Mouse (Mus musculus) E14TG2a.4 (cell line): Measurements from ENCODE around the gene Trappc4.
A peak's percentile ranks its signal among the peaks of the same experiment; 100 is the strongest.
"Not testable (repeated sequence)": the region's sequence is repeated elsewhere in the genome, so short reads cannot be mapped to it uniquely, and the experiment has no call there.

ENCODE experiments used
- H3K27me3 ChIP-seq: 2 replicates; pipeline ENCODE4 v1.6.1; 2014; ENCODE audit warnings: low read length, control low read depth; ENCODE audit not compliant: insufficient read depth
- H3K36me3 ChIP-seq: 2 replicates; pipeline ENCODE4 v1.6.1; 2014; ENCODE audit warnings: low read length, control low read depth; ENCODE audit not compliant: insufficient read depth
- H3K4me1 ChIP-seq: replicated peaks from 2 replicates; pipeline ENCODE4 v1.6.1; 2014; ENCODE audit warnings: low read depth, low read length, control low read depth
- H3K4me3 ChIP-seq: replicated peaks from 2 replicates; pipeline ENCODE4 v1.5.1; 2014; ENCODE audit warnings: mild to moderate bottlenecking, low read length
- H3K9me3 ChIP-seq: 2 replicates; pipeline ENCODE4 v1.6.1; 2014; ENCODE audit warnings: low read length, control low read depth
- CTCF ChIP-seq: conservative IDR thresholded peaks from 2 replicates; pipeline ENCODE4 v1.5.1; 2014; ENCODE audit warnings: low read length
- NANOG ChIP-seq: IDR thresholded peaks from 2 replicates; pipeline ENCODE4 v1.6.1; 2014; ENCODE audit warnings: borderline replicate concordance, low read length, mixed read lengths
- POU5F1 ChIP-seq: IDR thresholded peaks from 2 replicates; pipeline ENCODE4 v1.6.1; 2014; ENCODE audit warnings: low read length, borderline replicate concordance

Trappc4 gene

DNA sequence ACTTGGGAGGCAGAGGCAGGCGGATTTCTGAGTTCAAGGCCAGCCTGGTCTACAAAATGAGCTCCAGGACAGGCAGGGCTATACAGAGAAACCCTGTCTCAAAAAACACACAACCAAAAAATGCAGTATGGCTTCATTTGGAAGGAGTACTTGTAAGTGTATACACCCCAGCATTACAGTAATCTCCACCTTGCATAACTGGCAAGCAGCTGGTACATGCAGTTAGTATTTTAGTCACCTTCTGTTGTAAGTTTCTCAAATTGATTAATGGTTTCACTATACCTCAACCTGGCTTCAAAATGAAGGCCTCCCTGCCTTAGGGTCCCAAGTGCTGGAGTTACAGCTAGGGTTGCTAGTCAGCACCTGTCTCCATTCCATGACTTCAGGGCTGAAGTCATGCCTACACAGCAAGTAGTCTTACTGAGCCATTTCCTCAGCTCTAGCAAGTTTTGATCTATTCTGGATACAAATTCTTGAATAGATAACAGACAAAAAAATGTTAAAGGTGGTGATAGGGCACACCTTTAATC is 4.3 kb upstream of the Trappc4 start:
- peaks cover 50% of the 10 kb centered on the region for H3K4me1 ChIP-seq
- H3K27me3 ChIP-seq: no peaks in the 10 kb centered on the region
- H3K9me3 ChIP-seq: no peaks in the 10 kb centered on the region
- TF ChIP-seq NANOG (no peak), POU5F1 (no peak), CTCF (no peak)
- H3K36me3 ChIP-seq: peaks cover 84% of the 10 kb centered on the region
- no peak overlapping the region for H3K4me3 ChIP-seq

DNA sequence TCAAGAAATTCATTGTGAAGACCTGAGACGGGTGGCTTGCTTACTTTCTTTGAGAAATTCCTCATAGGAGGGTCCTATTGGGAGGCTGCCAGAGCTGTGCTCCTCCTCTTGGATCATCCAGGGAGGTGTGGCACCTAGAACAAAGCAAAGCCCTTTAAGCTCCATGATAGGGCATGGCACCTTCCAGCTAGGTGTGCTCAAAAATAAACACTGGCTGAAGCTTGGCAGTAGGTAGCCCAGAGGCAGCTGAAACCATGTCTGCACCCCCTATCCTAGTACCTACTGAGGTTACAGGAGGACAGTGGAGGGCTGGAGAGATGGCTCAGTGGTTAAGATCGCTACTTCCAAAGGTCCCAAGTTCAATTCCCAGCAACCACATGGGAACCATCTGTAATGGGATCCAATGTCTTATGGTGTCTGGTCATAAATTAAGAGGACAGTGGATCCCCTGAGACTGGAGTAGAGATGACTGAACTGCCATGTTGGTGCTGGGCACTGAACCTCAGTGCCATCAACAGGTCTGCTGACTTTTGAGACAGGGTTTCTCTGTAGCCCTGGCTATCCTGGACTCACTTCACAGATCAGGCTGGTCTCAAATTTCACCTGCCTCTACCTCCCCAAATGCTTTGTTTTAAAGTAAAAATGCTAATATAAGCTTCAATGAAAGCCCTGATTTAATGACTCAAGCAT is 3.4 kb upstream of the Trappc4 start:
- H3K27me3 ChIP-seq: no peaks in the 10 kb centered on the region
- H3K4me3 ChIP-seq: peak overlapping the region; percentile 92
- H3K9me3 ChIP-seq: no peaks in the 10 kb centered on the region
- peaks cover 50% of the 10 kb centered on the region for H3K4me1 ChIP-seq
- TF ChIP-seq POU5F1: no peak
- H3K36me3 ChIP-seq: peaks cover 75% of the 10 kb centered on the region

DNA sequence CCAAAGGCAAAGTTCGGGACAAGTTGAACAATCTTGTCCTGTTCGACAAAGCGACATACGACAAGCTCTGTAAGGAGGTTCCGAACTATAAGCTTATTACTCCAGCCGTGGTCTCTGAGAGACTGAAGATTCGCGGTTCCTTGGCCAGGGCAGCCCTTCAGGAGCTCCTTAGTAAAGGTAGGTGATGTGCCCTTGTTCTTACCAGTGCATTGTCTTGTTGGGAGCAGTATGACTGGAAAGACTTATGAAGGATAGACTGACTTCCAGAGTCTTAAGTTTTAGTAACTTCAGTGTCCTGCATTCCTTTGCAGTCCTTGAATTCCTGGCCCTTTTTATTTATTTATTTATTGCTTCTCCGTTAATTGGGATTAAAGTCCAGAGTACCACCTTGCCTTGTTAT is 1.3 kb upstream of the Trappc4 start:
- peaks cover 78% of the 10 kb centered on the region for H3K36me3 ChIP-seq
- peaks cover 67% of the 10 kb centered on the region for H3K4me1 ChIP-seq
- H3K4me3 ChIP-seq: peak overlapping the region; percentile 92
- not testable (repeated sequence) for H3K9me3 ChIP-seq, H3K27me3 ChIP-seq

DNA sequence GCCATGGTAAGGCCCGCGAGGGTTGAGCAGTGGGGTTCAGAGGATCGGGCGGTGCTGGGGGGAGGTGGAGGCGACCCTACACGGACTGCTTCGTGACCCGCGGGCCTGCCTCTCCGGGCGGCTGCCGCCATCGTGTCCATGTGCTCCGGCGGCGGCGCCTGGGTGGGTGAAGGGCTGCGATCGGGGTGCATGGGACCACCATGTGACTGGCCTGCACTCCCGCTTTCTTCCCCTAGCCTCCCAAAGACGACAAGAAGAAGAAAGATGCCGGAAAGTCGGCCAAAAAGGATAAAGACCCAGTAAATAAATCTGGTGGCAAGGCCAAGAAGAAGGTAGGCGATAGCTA is 325 bp upstream of the Trappc4 start:
- no peak for TF ChIP-seq POU5F1
- no peak for TF ChIP-seq NANOG
- TF ChIP-seq CTCF: no peak
- peaks cover 78% of the 10 kb centered on the region for H3K36me3 ChIP-seq
- H3K4me3 ChIP-seq: peak overlapping the region; percentile 92
- H3K27me3 ChIP-seq: no peaks in the 10 kb centered on the region
- peaks cover 65% of the 10 kb centered on the region for H3K4me1 ChIP-seq
- H3K9me3 ChIP-seq: no peaks in the 10 kb centered on the region

DNA sequence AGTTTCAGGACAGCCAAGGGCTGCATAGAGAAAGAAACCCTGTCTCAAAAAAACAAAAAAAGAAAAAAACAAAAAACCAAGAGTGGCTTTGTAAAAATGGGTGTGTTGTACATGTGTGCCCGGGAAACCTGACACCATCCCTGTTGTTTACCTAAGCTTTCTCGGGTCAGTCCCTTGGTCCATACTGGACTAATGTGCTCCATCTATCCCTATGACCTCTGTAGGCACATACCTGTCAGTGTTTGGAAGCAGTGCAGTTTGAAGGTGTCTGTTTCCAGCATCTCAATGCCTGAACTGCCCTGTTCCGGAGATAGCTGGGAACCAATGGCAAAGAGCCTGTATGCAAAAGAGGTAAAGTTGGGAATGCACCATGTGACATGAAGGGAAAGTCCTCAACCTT is 2.4 kb downstream of the Trappc4 start:
- Histone ChIP-seq H3K36me3 (peaks cover 78% of the 10 kb centered on the region), H3K4me1 (peaks cover 46% of the 10 kb centered on the region), H3K27me3 (no peaks in the 10 kb centered on the region), H3K4me3 (no peak overlapping the region), H3K9me3 (no peaks in the 10 kb centered on the region)
- TF ChIP-seq NANOG: no peak
- TF ChIP-seq CTCF: no peak
- no peak for TF ChIP-seq POU5F1

DNA sequence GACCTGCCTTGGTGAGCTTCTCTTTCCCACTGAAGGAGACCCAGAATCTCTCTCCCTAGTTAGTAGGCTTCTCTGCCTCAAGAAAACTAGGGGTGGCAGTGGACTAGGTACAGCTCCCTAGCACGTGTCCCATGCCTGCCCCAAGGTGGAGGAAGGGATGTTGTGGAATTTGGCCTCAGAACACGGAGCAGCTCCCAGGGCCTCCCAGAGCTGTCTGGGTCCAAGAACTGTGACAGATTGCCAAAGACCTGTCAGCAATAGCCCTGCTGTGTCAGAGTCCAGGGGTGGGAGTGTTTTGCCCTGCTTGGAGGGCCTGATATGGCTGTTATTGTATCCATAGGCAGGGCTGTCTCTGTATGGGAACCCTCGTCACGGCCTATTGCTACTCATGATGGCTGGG is 6.3 kb downstream of the Trappc4 start:
- Histone ChIP-seq H3K4me1 (peaks cover 64% of the 10 kb centered on the region), H3K9me3 (no peaks in the 10 kb centered on the region), H3K4me3 (no peak overlapping the region), H3K36me3 (peaks cover 74% of the 10 kb centered on the region), H3K27me3 (peaks cover 10% of the 10 kb centered on the region)
- no peak for TF ChIP-seq POU5F1
- TF ChIP-seq NANOG: no peak

DNA sequence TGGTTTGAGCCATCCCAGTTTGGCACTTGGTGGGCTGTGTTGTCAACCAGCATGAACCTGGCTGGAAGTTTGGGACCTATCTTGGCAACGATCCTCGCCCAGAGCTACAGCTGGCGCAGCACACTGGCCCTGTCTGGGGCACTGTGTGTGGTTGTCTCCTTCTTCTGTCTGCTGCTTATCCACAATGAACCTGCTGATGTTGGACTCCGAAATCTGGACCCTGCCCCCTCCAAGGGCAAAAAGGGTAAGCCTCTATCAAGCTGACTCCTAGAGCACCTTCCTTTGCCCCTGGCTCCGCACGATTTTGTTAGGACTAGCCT is 7.6 kb downstream of the Trappc4 start:
- peaks cover 56% of the 10 kb centered on the region for H3K4me1 ChIP-seq

DNA sequence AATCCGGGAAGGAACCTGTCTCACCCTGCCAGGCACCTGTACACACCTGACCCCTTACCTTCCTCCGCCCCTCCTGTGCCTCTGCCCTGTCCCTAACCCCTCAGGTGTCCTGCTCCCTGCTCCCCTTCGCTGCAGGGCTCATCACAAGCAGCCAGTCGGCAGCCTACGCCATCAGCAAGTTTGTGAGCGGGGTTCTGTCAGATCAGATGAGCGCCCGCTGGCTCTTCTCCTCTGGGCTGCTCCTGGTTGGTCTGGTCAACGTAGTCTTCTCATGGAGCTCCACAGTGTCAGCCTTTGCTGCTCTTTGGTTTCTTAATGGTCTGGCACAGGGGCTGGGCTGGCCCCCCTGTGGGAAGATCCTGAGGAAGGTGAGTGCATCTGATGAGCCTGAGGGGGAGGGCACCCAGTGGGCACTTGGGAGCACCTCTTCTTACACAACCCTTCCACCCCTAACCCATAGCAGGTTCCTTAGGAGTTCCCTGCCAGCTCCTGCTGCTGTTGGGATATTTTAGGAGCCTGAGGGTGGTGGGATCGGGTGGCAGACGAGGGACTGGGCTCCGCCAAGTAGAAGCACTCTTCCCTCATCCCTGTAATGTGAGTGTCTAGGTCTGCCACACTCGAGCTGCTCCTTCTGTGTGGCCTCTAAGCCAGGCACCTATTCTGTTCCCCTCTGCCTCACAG is 8.1 kb downstream of the Trappc4 start:
- H3K27me3 ChIP-seq: peaks cover 10% of the 10 kb centered on the region
- TF ChIP-seq CTCF (no peak), POU5F1 (no peak), NANOG (no peak)
- H3K4me1 ChIP-seq: peaks cover 50% of the 10 kb centered on the region
- no peaks in the 10 kb centered on the region for H3K9me3 ChIP-seq
- no peak overlapping the region for H3K4me3 ChIP-seq
- H3K36me3 ChIP-seq: peaks cover 58% of the 10 kb centered on the region

More for the DNA sequence above, 7.6 kb downstream of the Trappc4 start:
- Histone ChIP-seq H3K9me3 (no peaks in the 10 kb centered on the region), H3K36me3 (peaks cover 63% of the 10 kb centered on the region), H3K27me3 (peaks cover 10% of the 10 kb centered on the region), H3K4me3 (no peak overlapping the region)
- TF ChIP-seq NANOG (no peak), POU5F1 (no peak)

DNA sequence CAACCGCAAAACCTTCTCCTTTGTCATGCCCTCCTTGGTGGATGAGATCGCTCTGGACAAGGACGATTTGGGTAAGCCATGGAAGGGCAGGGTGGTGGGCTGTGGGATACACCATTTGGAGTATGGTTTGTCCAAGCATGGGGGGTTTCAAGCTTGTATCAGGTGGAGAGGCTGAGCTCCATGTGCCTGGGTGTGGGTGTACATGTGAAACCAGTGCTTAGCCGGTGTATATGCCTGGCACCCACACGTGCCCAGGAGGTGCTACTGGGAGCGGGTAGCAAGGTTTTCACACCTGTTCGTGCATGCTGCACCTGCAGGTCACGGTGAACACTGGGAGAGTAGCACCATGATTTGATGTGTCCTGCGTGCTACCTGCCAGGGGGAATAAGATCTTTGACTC is 8.8 kb downstream of the Trappc4 start:
- Histone ChIP-seq H3K27me3 (peaks cover 10% of the 10 kb centered on the region), H3K4me3 (peak overlapping the region; percentile 93), H3K4me1 (peaks cover 46% of the 10 kb centered on the region), H3K36me3 (peaks cover 51% of the 10 kb centered on the region), H3K9me3 (no peaks in the 10 kb centered on the region)
- TF ChIP-seq POU5F1 (no peak), CTCF (no peak)
